Mouse (Mus musculus) ES-Bruce4 (cell line): ENCODE data around the gene Fetub.

Experiments used
- CTCF ChIP-seq: IDR thresholded peaks from one replicate; pipeline ENCODE4 v1.8.1; 2011; ENCODE audit warnings: low read depth, low read length
- EP300 ChIP-seq: IDR thresholded peaks from 2 replicates; pipeline ENCODE4 v1.6.1; 2011; ENCODE audit warnings: low read depth, low read length; ENCODE audit not compliant: insufficient read depth

DNA sequence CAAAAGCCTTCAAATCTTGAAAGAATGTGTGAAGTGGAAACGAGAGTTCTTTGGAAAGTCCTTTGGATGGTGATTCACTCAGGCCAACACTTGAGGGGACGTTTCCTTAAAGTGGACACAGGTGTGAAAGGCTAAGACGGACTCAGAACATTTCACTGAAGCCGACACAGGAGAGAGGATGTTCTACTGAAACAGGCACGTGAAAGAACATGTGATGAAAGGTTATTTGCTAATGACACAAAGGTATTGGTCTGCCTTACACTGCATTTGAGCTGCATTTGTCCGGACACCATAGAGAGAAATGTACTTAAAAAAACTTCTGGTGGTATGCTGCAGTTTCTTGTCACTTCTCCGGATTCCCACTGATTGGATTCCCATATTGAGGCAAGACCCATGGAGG lies 39.4 kb upstream of the Fetub start:
- no peak for TF ChIP-seq EP300
- no peak for TF ChIP-seq CTCF
